Mouse (Mus musculus): ENCODE data around the gene Prss57. TPM values are rescaled to one million over a fixed set of nuclear protein-coding genes. Genes with fewer than 3 reads are reported as not detected.

Prss57 gene
- polyA plus RNA-seq, 1 experiment from 2014 or later, result 0.29 TPM

Other genes starting within 250 kb of the Prss57 start
- 48.6 and 53.6 TPM in 2 replicates for gene Mier2, start 235.8 kb downstream of the Prss57 start, polyA plus RNA-seq (2015; fragmentation: Nextera tagmentation; extraction: Ambion mirVana)
- gene Theg, start 203.6 kb downstream of the Prss57 start, polyA plus RNA-seq (2015; fragmentation: Nextera tagmentation; extraction: Ambion mirVana), result not detected in 2 replicates
- 0.05 TPM in 1 of 2 replicates, not detected in the other for gene C2cd4c, start 176.9 kb downstream of the Prss57 start, polyA plus RNA-seq (2015; fragmentation: Nextera tagmentation; extraction: Ambion mirVana)
- 10.4 and 12.2 TPM in 2 replicates for gene Shc2, start 153.0 kb downstream of the Prss57 start, polyA plus RNA-seq (2015; fragmentation: Nextera tagmentation; extraction: Ambion mirVana)
- not detected in 2 replicates for gene Odf3l2, start 145.2 kb downstream of the Prss57 start, polyA plus RNA-seq (2015; fragmentation: Nextera tagmentation; extraction: Ambion mirVana)
- gene Madcam1, start 126.4 kb downstream of the Prss57 start, polyA plus RNA-seq (2015; fragmentation: Nextera tagmentation; extraction: Ambion mirVana), result 2.7 and 2.8 TPM in 2 replicates
- gene Tpgs1, start 121.6 kb downstream of the Prss57 start, polyA plus RNA-seq (2015; fragmentation: Nextera tagmentation; extraction: Ambion mirVana), result 71.2 and 81.4 TPM in 2 replicates
- 88.4 and 100 TPM in 2 replicates for gene Cdc34, start 108.8 kb downstream of the Prss57 start, polyA plus RNA-seq (2015; fragmentation: Nextera tagmentation; extraction: Ambion mirVana)
- 0.50 and 0.95 TPM in 2 replicates for gene Gzmm, start 101.9 kb downstream of the Prss57 start, polyA plus RNA-seq (2015; fragmentation: Nextera tagmentation; extraction: Ambion mirVana)
- 913 and 925 TPM in 2 replicates for gene Bsg, start 86.5 kb downstream of the Prss57 start, polyA plus RNA-seq (2015; fragmentation: Nextera tagmentation; extraction: Ambion mirVana)
- 0.05 and 0.19 TPM in 2 replicates for gene Hcn2, start 74.3 kb downstream of the Prss57 start, polyA plus RNA-seq (2015; fragmentation: Nextera tagmentation; extraction: Ambion mirVana)
- gene Polrmt, start 44.4 kb downstream of the Prss57 start, polyA plus RNA-seq (2015; fragmentation: Nextera tagmentation; extraction: Ambion mirVana), result 43.7 and 54.4 TPM in 2 replicates
- 0.12 and 0.14 TPM in 2 replicates for gene Fgf22, start 35.9 kb downstream of the Prss57 start, polyA plus RNA-seq (2015; fragmentation: Nextera tagmentation; extraction: Ambion mirVana)
- gene Rnf126, start 24.0 kb downstream of the Prss57 start, polyA plus RNA-seq (2015; fragmentation: Nextera tagmentation; extraction: Ambion mirVana), result 88.5 and 102 TPM in 2 replicates
- gene Fstl3, start 13.7 kb downstream of the Prss57 start, polyA plus RNA-seq (2015; fragmentation: Nextera tagmentation; extraction: Ambion mirVana), result 15.3 and 15.6 TPM in 2 replicates
- 144 and 158 TPM in 2 replicates for gene Palm, start 2.6 kb upstream of the Prss57 start, polyA plus RNA-seq (2015; fragmentation: Nextera tagmentation; extraction: Ambion mirVana)
- 14.9 and 15.2 TPM in 2 replicates for gene Misp, start 30.0 kb upstream of the Prss57 start, polyA plus RNA-seq (2015; fragmentation: Nextera tagmentation; extraction: Ambion mirVana)
- 398 and 438 TPM in 2 replicates for gene Ptbp1, start 63.5 kb upstream of the Prss57 start, polyA plus RNA-seq (2015; fragmentation: Nextera tagmentation; extraction: Ambion mirVana)
- 7.4 and 8.3 TPM in 2 replicates for gene Prtn3, start 83.5 kb upstream of the Prss57 start, polyA plus RNA-seq (2015; fragmentation: Nextera tagmentation; extraction: Ambion mirVana)
- 62.1 and 74.5 TPM in 2 replicates for gene Plppr3, start 83.7 kb upstream of the Prss57 start, polyA plus RNA-seq (2015; fragmentation: Nextera tagmentation; extraction: Ambion mirVana)
- 2.6 and 3.4 TPM in 2 replicates for gene Elane, start 95.3 kb upstream of the Prss57 start, polyA plus RNA-seq (2015; fragmentation: Nextera tagmentation; extraction: Ambion mirVana)
- not detected in 2 replicates for gene Cfd, start 99.9 kb upstream of the Prss57 start, polyA plus RNA-seq (2015; fragmentation: Nextera tagmentation; extraction: Ambion mirVana)
- gene Med16, start 118.0 kb upstream of the Prss57 start, polyA plus RNA-seq (2015; fragmentation: Nextera tagmentation; extraction: Ambion mirVana), result 59.6 and 70.7 TPM in 2 replicates
- gene Gm26602, start 119.9 kb upstream of the Prss57 start, polyA plus RNA-seq (2015; fragmentation: Nextera tagmentation; extraction: Ambion mirVana), result 0.96 and 14.1 TPM in 2 replicates
- 0.71 and 1.2 TPM in 2 replicates for gene Kiss1r, start 126.0 kb upstream of the Prss57 start, polyA plus RNA-seq (2015; fragmentation: Nextera tagmentation; extraction: Ambion mirVana)
- 142 and 155 TPM in 2 replicates for gene R3hdm4, start 130.2 kb upstream of the Prss57 start, polyA plus RNA-seq (2015; fragmentation: Nextera tagmentation; extraction: Ambion mirVana)
- 7.3 and 7.4 TPM in 2 replicates for gene Arid3a, start 136.1 kb upstream of the Prss57 start, polyA plus RNA-seq (2015; fragmentation: Nextera tagmentation; extraction: Ambion mirVana)
- 115 TPM in 2 replicates for gene Wdr18, start 169.2 kb upstream of the Prss57 start, polyA plus RNA-seq (2015; fragmentation: Nextera tagmentation; extraction: Ambion mirVana)
- gene Grin3b, start 179.8 kb upstream of the Prss57 start, polyA plus RNA-seq (2015; fragmentation: Nextera tagmentation; extraction: Ambion mirVana), result 0.31 and 0.39 TPM in 2 replicates
- gene Tmem259, start 193.4 kb upstream of the Prss57 start, polyA plus RNA-seq (2015; fragmentation: Nextera tagmentation; extraction: Ambion mirVana), result 15.7 and 17.5 TPM in 2 replicates
- 253 and 292 TPM in 2 replicates for gene Cnn2, start 197.6 kb upstream of the Prss57 start, polyA plus RNA-seq (2015; fragmentation: Nextera tagmentation; extraction: Ambion mirVana)
- gene Abca7, start 205.5 kb upstream of the Prss57 start, polyA plus RNA-seq (2015; fragmentation: Nextera tagmentation; extraction: Ambion mirVana), result 3.9 and 4.5 TPM in 2 replicates
- gene Arhgap45, start 225.7 kb upstream of the Prss57 start, polyA plus RNA-seq (2015; fragmentation: Nextera tagmentation; extraction: Ambion mirVana), result 8.7 and 10.0 TPM in 2 replicates
- gene Polr2e, start 248.8 kb upstream of the Prss57 start, polyA plus RNA-seq (2015; fragmentation: Nextera tagmentation; extraction: Ambion mirVana), result 235 and 243 TPM in 2 replicates

All from kidney, embryonic 15.5 days (tissue).